Mouse (Mus musculus) liver, adult 2 months (tissue): ENCODE measurements at regions not wholly inside any gene's neighbourhood (a gene's known extent, or its start where the extent isn't known, plus 50 kb on each side); places are given as distances from the start of the nearest gene placed in this dataset.

Source experiments
- DNase-seq: peaks from one replicate; pipeline ENCODE4 v3.0.0-alpha.2; 2011; ENCODE audit warnings: low read depth, low spot score; ENCODE audit errors: extremely low read depth
- H3K27ac ChIP-seq: fragments of 200-500 bp; replicated peaks from 2 replicates; pipeline ENCODE4 v1.5.1; 2012; ENCODE audit warnings: low read depth, mild to moderate bottlenecking, control low read depth, inconsistent platforms, low read length; ENCODE audit not compliant: insufficient read depth
- H3K27me3 ChIP-seq: fragments of 200-500 bp; 2 replicates; pipeline ENCODE4 v1.6.1; 2012; ENCODE audit warnings: mild to moderate bottlenecking, moderate library complexity, low read length, inconsistent platforms; ENCODE audit not compliant: control insufficient read depth, insufficient read depth
- H3K36me3 ChIP-seq: fragments of 200-500 bp; 2 replicates; pipeline ENCODE4 v1.6.1; 2012; ENCODE audit warnings: low read length, inconsistent platforms; ENCODE audit not compliant: control insufficient read depth, insufficient read depth
- H3K4me1 ChIP-seq: fragments of 200-500 bp; 2 replicates; pipeline ENCODE4 v1.6.1; 2011; ENCODE audit warnings: low read length; ENCODE audit not compliant: control insufficient read depth, insufficient read depth
- H3K4me3 ChIP-seq: fragments of 200-500 bp; 2 replicates; pipeline ENCODE4 v1.5.1; 2011; ENCODE audit warnings: low read depth, mild to moderate bottlenecking, control low read depth, low read length, moderate library complexity; ENCODE audit not compliant: insufficient read depth
- H3K79me2 ChIP-seq: fragments of 200-500 bp; 2 replicates; pipeline ENCODE4 v1.6.1; 2012; ENCODE audit warnings: inconsistent platforms, mild to moderate bottlenecking, low read length, moderate library complexity; ENCODE audit not compliant: control insufficient read depth, insufficient read depth
- H3K9ac ChIP-seq: fragments of 200-500 bp; 2 replicates; pipeline ENCODE4 v1.6.1; 2012; ENCODE audit warnings: low read depth, mild to moderate bottlenecking, control low read depth, inconsistent platforms, low read length
- CTCF ChIP-seq: fragments of 200-500 bp; IDR thresholded peaks from 2 replicates; pipeline ENCODE4 v1.5.1; 2011; ENCODE audit warnings: low read depth, low read length, control low read depth
- POLR2A ChIP-seq: fragments of 200-500 bp; IDR thresholded peaks from 2 replicates; pipeline ENCODE4 v1.6.1; 2011; ENCODE audit warnings: low read length, control low read depth; ENCODE audit not compliant: insufficient read depth; ENCODE audit errors: extremely low read depth
- WGBS: fragments of 180-500 bp; shearing (Covaris S2); methylation state at CpG from one replicate; pipeline ENCODE4 v1.1.7; 2018; 5-methylcytosine and 5-hydroxymethylcytosine counted together

GRCm38 (mm10) chr2:78656668-78657067 is 211.3 kb upstream of the Ube2e3 start:
- H3K27me3 ChIP-seq = no peaks in the 10 kb centered on the region
- H3K4me1 ChIP-seq = peaks cover 10% of the 10 kb centered on the region; the same call in 1 of the 2 replicates
- no peaks in the 10 kb centered on the region for H3K79me2 ChIP-seq
- no peak overlapping the region for H3K4me3 ChIP-seq
- no peaks in the 10 kb centered on the region for H3K36me3 ChIP-seq
- no peak overlapping the region for H3K27ac ChIP-seq
- peak; percentile 22 for DNase-seq
- H3K9ac ChIP-seq = no peak overlapping the region
- WGBS = 86% methylated on average over 2 of the region's 2 CpGs
- TF ChIP-seq POLR2A (no peak), CTCF (no peak)

GRCm38 (mm10) chr2:78655156-78655855 is 212.6 kb upstream of the Ube2e3 start:
- no peaks in the 10 kb centered on the region for H3K27me3 ChIP-seq
- TF ChIP-seq POLR2A = no peak
- TF ChIP-seq CTCF = no peak
- DNase-seq = peak; percentile 26
- no peak overlapping the region for H3K4me3 ChIP-seq
- no peaks in the 10 kb centered on the region for H3K79me2 ChIP-seq
- peaks cover 10% of the 10 kb centered on the region; the same call in 1 of the 2 replicates for H3K4me1 ChIP-seq
- H3K36me3 ChIP-seq = no peaks in the 10 kb centered on the region
- WGBS = 74% methylated on average over 7 of the region's 7 CpGs
- H3K27ac ChIP-seq = no peak overlapping the region
- no peak overlapping the region for H3K9ac ChIP-seq

- Histone ChIP-seq H3K9ac (no peak overlapping the region), H3K27me3 (no peaks in the 10 kb centered on the region), H3K79me2 (no peaks in the 10 kb centered on the region), H3K36me3 (no peaks in the 10 kb centered on the region), H3K4me1 (peaks cover 5% of the 10 kb centered on the region; the same call in 1 of the 2 replicates), H3K4me3 (no peak overlapping the region), H3K27ac (no peak overlapping the region)
- no peak for TF ChIP-seq CTCF
- TF ChIP-seq POLR2A = no peak
- WGBS = 10% methylated on average over 2 of the region's 2 CpGs
- DNase-seq = peak; percentile 1
Measured at GRCm38 (mm10) chr2:78651549-78651948, 216.4 kb upstream of the Ube2e3 start.

- no peaks in the 10 kb centered on the region for H3K4me1 ChIP-seq
- H3K27ac ChIP-seq = no peak overlapping the region
- no peaks in the 10 kb centered on the region for H3K79me2 ChIP-seq
- no peaks in the 10 kb centered on the region for H3K27me3 ChIP-seq
- WGBS = 70% methylated on average over 6 of the region's 6 CpGs
- no peaks in the 10 kb centered on the region for H3K36me3 ChIP-seq
- no peak overlapping the region for H3K4me3 ChIP-seq
- H3K9ac ChIP-seq = no peak overlapping the region
- TF ChIP-seq POLR2A (no peak), CTCF (no peak)
- DNase-seq = no peak
Measured at GRCm38 (mm10) chr2:78640361-78640760, 227.6 kb upstream of the Ube2e3 start.

GRCm38 (mm10) chr2:78625264-78625663 is 242.7 kb upstream of the Ube2e3 start:
- Histone ChIP-seq H3K4me3 (no peak overlapping the region), H3K4me1 (no peaks in the 10 kb centered on the region), H3K36me3 (no peaks in the 10 kb centered on the region), H3K27ac (no peak overlapping the region), H3K9ac (no peak overlapping the region), H3K27me3 (no peaks in the 10 kb centered on the region), H3K79me2 (no peaks in the 10 kb centered on the region)
- 80% methylated on average over 4 of the region's 4 CpGs for WGBS
- TF ChIP-seq CTCF (no peak), POLR2A (no peak)
- DNase-seq = no peak

GRCm38 (mm10) chr2:78606388-78606787 is 261.5 kb upstream of the Ube2e3 start:
- Histone ChIP-seq H3K27me3 (no peaks in the 10 kb centered on the region), H3K79me2 (no peaks in the 10 kb centered on the region), H3K36me3 (no peaks in the 10 kb centered on the region), H3K27ac (no peak overlapping the region), H3K4me1 (no peaks in the 10 kb centered on the region), H3K9ac (no peak overlapping the region), H3K4me3 (no peak overlapping the region)
- no peak for DNase-seq
- TF ChIP-seq CTCF (no peak), POLR2A (no peak)
